7 mouse cellular contexts compared by ENCODE assay signal in genomic region chr8:124232280-124232600, GRCm38 (mm10). TPM values are rescaled to one million over a fixed set of nuclear protein-coding genes. Genes with fewer than 3 reads are reported as not detected.
DNase-seq lines count a peak whose midpoint lies in the region; ATAC-seq and TF ChIP-seq lines count a peak whose summit lies in the region.

No protein-coding gene starts in this region.

- peak overlapping the region; percentile 95 for H3K4me2 ChIP-seq in lung, embryonic 15.5 days
- peak overlapping the region; percentile 98 for H3K4me2 ChIP-seq in limb, embryonic 13.5 days (replicated peaks)

- H3K27ac ChIP-seq in lung, embryonic 15.5 days = no peak overlapping the region
- peak overlapping the region; percentile 93 for H3K27ac ChIP-seq in forebrain, embryonic 10.5 days
- H3K27ac ChIP-seq in limb, embryonic 13.5 days = no peak overlapping the region
- no peak overlapping the region; the same call in 1 of the 2 replicates for H3K27ac ChIP-seq in small intestine, adult 2 months (ENCODE audit: insufficient read depth, low read depth, low read length)

- H3K27me3 ChIP-seq in lung, embryonic 15.5 days = no peaks in the 10 kb centered on the region
- peaks cover 28% of the 10 kb centered on the region for H3K27me3 ChIP-seq in forebrain, embryonic 10.5 days (ENCODE audit: poor library complexity, severe bottlenecking)
- no peaks in the 10 kb centered on the region for H3K27me3 ChIP-seq in limb, embryonic 13.5 days
- no peaks in the 10 kb centered on the region for H3K27me3 ChIP-seq in small intestine, adult 2 months (ENCODE audit: control insufficient read depth, insufficient read depth, low read length)

- no peak for ATAC-seq in lung, embryonic 15.5 days (ENCODE audit: borderline replicate concordance, extremely low read depth, low FRiP score, low TSS enrichment)
- ATAC-seq in limb, embryonic 13.5 days (ENCODE audit: low FRiP score, low read depth) = no peak

- no peaks in the 10 kb centered on the region for H3K9me3 ChIP-seq in lung, embryonic 15.5 days
- H3K9me3 ChIP-seq in forebrain, embryonic 10.5 days = no peaks in the 10 kb centered on the region
- H3K9me3 ChIP-seq in limb, embryonic 13.5 days = no peaks in the 10 kb centered on the region

- H3K4me3 ChIP-seq in lung, embryonic 15.5 days = peak overlapping the region; percentile 73
- H3K4me3 ChIP-seq in forebrain, embryonic 10.5 days = peak overlapping the region; percentile 95
- peak overlapping the region; percentile 89 for H3K4me3 ChIP-seq in limb, embryonic 13.5 days
- H3K4me3 ChIP-seq in small intestine, adult 2 months (ENCODE audit: low read depth, low read length) = peak overlapping the region; percentile 84

- 2% methylated on average over 18 of the region's 18 CpGs for WGBS in lung, embryonic 15.5 days
- 3% methylated on average over 18 of the region's 18 CpGs for WGBS in forebrain, embryonic 10.5 days
- WGBS in limb, embryonic 13.5 days = 7% methylated on average over 18 of the region's 18 CpGs
- WGBS in small intestine, adult 2 months = 6% methylated on average over 18 of the region's 18 CpGs

- peak overlapping the region; percentile 83 for H3K9ac ChIP-seq in lung, embryonic 15.5 days
- H3K9ac ChIP-seq in limb, embryonic 13.5 days = peak overlapping the region; percentile 89

- H3K4me1 ChIP-seq in lung, embryonic 15.5 days = peaks cover 19% of the 10 kb centered on the region
- peaks cover 46% of the 10 kb centered on the region for H3K4me1 ChIP-seq in forebrain, embryonic 10.5 days
- H3K4me1 ChIP-seq in limb, embryonic 13.5 days = peaks cover 27% of the 10 kb centered on the region
- peaks cover 20% of the 10 kb centered on the region; the same call in 1 of the 2 replicates for H3K4me1 ChIP-seq in small intestine, adult 2 months (ENCODE audit: control insufficient read depth, insufficient read depth, insufficient read length, low read length)

- TF ChIP-seq POLR2A in small intestine, adult 2 months (IDR thresholded peaks at IDR 0.05; ENCODE audit: low read depth, low read length) = no peak

- no peaks in the 10 kb centered on the region for H3K36me3 ChIP-seq in lung, embryonic 15.5 days
- H3K36me3 ChIP-seq in forebrain, embryonic 10.5 days (replicated peaks) = peaks cover 6% of the 10 kb centered on the region; the same call in 1 of the 2 replicates
- no peaks in the 10 kb centered on the region for H3K36me3 ChIP-seq in limb, embryonic 13.5 days
- no peaks in the 10 kb centered on the region for H3K36me3 ChIP-seq in small intestine, adult 2 months (ENCODE audit: control insufficient read depth, insufficient read depth, low read length)

- no peak for DNase-seq in lung, adult 18-20 months
- no peak for DNase-seq in forebrain, embryonic 10.5 days (ENCODE audit: extremely low spot score, low spot score)
- no peak for DNase-seq in natural killer cell, adult 2 months (ENCODE audit: low spot score in 2 of 2)
- no peak for DNase-seq in spleen, adult 18-20 months

- no peak for TF ChIP-seq CTCF in small intestine, adult 2 months (IDR thresholded peaks at IDR 0.05; ENCODE audit: extremely low read depth, insufficient read length, insufficient replicate concordance, low read depth, low read length)

RNA-seq across cellular contexts. Expression of gene Galnt2, which starts 1.0 kb away (rescaled TPM):
- 55.3 and 62.5 TPM in 2 replicates for polyA plus RNA-seq in lung, embryonic 15.5 days (2015; fragmentation: Nextera tagmentation; extraction: Ambion mirVana)
- 40.7 and 40.9 TPM in 2 replicates for polyA plus RNA-seq in forebrain, embryonic 10.5 days (2016; fragmentation: Nextera tagmentation; extraction: Ambion mirVana)
- polyA plus RNA-seq in limb, embryonic 13.5 days (2015; fragmentation: Nextera tagmentation; extraction: Ambion mirVana) = 48.0 and 51.4 TPM in 2 replicates
- polyA plus RNA-seq in small intestine, adult 2 months (2012; rRNA removed) = 8.1 and 9.4 TPM in 2 replicates
